Mouse (Mus musculus): Measurements from ENCODE around the gene Stoml1.

Stoml1 gene

GRCm38 (mm10) chr9:58253033-58253804 is at the start of gene Stoml1:
Gene Stoml1, plus strand, starts transcription at chr9:58253164.
- DNase-seq (ENCODE audit: low spot score): peak; percentile 78

GRCm38 (mm10) chr9:58203516-58204447 is 49.2 kb upstream of the Stoml1 start, which contains the start of the genes Islr and Islr2:
Gene Islr, minus strand, starts transcription at chr9:58204306.
Gene Islr2, minus strand, starts transcription at chr9:58204319.
- no peak for DNase-seq (ENCODE audit: low spot score)

- peak; percentile 89 for DNase-seq (ENCODE audit: low spot score)
Measured at GRCm38 (mm10) chr9:58204448-58205000, 48.4 kb upstream of the Stoml1 start.

GRCm38 (mm10) chr9:58206013-58206412 is 47.0 kb upstream of the Stoml1 start:
- no peak for DNase-seq (ENCODE audit: low spot score)

- no peak for DNase-seq (ENCODE audit: low spot score)
Measured at GRCm38 (mm10) chr9:58209462-58210303, 43.3 kb upstream of the Stoml1 start.

GRCm38 (mm10) chr9:58210304-58210627 is 42.7 kb upstream of the Stoml1 start:
- DNase-seq (ENCODE audit: low spot score): no peak

- DNase-seq (ENCODE audit: low spot score): no peak
Measured at GRCm38 (mm10) chr9:58213377-58213776, 39.6 kb upstream of the Stoml1 start.

GRCm38 (mm10) chr9:58213865-58214264 is 39.1 kb upstream of the Stoml1 start:
- no peak for DNase-seq (ENCODE audit: low spot score)

- DNase-seq (ENCODE audit: low spot score): no peak
Measured at GRCm38 (mm10) chr9:58214519-58215180, 38.3 kb upstream of the Stoml1 start.

- DNase-seq (ENCODE audit: low spot score): no peak
Measured at GRCm38 (mm10) chr9:58216402-58216801, 36.6 kb upstream of the Stoml1 start.

GRCm38 (mm10) chr9:58218539-58218938 is 34.4 kb upstream of the Stoml1 start:
- DNase-seq (ENCODE audit: low spot score): no peak

- no peak for DNase-seq (ENCODE audit: low spot score)
Measured at GRCm38 (mm10) chr9:58220218-58220903, 32.6 kb upstream of the Stoml1 start.

GRCm38 (mm10) chr9:58224356-58224755 is 28.6 kb upstream of the Stoml1 start:
- no peak for DNase-seq (ENCODE audit: low spot score)

- DNase-seq (ENCODE audit: low spot score): no peak
Measured at GRCm38 (mm10) chr9:58225915-58226913, 26.8 kb upstream of the Stoml1 start.

GRCm38 (mm10) chr9:58228777-58229466 is 24.0 kb upstream of the Stoml1 start:
- no peak for DNase-seq (ENCODE audit: low spot score)

GRCm38 (mm10) chr9:58231746-58232145 is 21.2 kb upstream of the Stoml1 start:
- DNase-seq (ENCODE audit: low spot score): no peak

GRCm38 (mm10) chr9:58232374-58232773 is 20.6 kb upstream of the Stoml1 start:
- DNase-seq (ENCODE audit: low spot score): no peak

- DNase-seq (ENCODE audit: low spot score): no peak
Measured at GRCm38 (mm10) chr9:58234502-58235015, 18.4 kb upstream of the Stoml1 start.
